Mouse (Mus musculus): ENCODE results near the gene C2cd4a.

Gene C2cd4a

DNA sequence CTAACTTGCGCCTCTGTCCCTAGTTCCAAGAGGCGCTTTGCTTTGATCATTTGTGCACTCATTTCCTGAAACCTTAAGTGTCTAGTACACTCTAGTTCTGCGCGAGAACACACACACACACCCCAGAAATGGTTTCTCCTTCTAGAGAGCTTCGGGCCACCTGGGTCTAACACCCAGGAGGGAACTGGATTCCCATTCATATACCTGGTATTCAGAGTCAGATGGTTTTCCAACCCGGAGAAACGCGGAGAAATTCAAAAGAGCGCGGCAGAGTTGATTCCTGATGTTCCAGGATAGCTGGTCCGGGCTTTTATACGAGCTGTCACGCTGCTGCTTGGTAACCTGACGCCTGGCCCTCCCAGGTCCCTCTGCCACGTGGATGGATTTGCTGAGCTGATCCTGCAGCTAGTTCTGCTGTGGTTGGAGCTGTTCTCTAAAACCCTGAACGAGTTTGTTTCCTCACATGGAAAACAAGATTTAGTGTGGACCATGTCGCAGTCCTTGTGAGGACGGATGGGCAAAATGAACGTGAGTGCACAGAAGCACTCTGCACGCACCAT is at the start of gene C2cd4a:
Gene C2cd4a, minus strand, starts transcription at position 285 of the 560 bp plus-strand sequence.
- no peak for DNase-seq (ENCODE audit: low spot score in 2 of 2)

DNA sequence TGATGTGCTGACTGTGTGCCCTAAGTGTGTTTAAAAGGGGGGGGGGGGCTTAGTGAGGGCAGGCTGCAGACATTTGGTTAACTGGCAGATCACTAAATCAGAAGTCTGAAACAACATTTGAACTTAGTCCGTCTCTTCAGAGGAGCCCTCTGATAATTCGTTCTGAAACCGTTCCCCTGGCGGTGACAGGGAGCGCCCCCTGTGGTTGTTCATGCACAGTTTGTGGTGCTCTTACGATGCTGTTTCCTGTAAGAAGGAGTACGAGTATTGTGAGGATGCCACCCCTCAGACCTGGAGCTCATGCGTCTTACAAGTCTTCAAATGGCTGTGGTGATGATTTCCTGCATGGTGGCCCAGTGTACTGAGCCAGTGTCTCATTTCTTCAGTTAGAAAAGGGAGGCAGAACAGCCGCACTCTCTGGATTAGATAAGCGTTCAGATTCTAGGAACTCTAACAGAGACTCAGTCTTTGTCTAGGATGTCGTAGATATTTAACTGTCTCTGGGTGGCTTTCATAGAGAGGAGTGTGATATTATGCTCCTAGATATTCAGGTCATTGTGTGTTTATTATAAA is 46.2 kb upstream of the C2cd4a start:
- no peak for DNase-seq (ENCODE audit: low spot score in 2 of 2)

DNA sequence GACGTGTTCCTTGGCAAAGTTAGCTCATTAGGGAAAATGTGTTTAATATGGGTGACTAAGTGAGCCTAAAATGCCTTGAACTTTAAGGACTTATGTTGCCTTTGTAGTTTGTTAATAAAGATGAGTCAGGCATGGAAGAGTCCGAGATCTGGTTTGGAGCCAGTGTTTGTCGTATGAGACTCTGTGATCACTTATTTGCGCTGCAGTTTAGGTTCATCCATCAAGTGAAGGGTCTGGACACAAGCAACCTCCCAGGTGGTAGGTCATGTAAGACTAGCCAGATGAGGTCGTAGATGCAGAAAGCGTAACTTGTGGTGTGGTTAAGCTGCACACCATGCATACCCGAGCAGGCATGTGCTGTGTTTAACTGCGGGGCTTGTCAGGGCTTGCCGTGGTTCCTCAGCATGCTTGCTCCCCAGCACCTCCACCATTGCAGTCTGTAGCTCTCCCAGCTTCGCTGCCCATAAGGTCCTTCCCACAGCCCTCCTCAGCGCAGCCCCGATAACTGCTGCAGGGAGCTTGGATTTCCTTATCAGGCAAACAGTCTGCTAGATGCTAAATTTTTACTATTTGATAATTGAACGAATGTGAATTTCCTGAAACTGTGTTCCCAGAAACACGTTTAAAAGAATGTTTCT is 45.1 kb upstream of the C2cd4a start:
- DNase-seq (ENCODE audit: low spot score in 2 of 2): no peak

DNA sequence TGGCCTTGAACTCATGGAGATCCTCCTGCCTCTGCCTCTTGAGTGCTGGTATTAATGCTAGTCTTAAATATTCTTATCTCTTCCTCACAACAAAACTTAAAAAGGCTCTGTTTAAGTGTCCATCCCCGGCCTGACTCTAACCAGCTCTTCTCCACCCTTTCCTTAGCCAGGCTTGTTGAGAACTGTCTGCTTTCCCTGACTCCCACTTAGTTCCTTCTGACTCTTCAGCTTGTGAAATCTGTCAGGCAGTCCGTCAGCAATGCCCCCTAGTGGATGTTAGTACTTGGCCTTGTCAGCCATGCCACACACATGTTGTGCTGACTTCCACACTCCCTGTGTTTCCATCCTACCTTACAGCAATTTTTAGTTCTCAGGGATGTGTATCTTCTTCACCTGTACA is 43.2 kb upstream of the C2cd4a start:
- DNase-seq (ENCODE audit: low spot score in 2 of 2): peak in 1 of 2 experiments; percentile 28

DNA sequence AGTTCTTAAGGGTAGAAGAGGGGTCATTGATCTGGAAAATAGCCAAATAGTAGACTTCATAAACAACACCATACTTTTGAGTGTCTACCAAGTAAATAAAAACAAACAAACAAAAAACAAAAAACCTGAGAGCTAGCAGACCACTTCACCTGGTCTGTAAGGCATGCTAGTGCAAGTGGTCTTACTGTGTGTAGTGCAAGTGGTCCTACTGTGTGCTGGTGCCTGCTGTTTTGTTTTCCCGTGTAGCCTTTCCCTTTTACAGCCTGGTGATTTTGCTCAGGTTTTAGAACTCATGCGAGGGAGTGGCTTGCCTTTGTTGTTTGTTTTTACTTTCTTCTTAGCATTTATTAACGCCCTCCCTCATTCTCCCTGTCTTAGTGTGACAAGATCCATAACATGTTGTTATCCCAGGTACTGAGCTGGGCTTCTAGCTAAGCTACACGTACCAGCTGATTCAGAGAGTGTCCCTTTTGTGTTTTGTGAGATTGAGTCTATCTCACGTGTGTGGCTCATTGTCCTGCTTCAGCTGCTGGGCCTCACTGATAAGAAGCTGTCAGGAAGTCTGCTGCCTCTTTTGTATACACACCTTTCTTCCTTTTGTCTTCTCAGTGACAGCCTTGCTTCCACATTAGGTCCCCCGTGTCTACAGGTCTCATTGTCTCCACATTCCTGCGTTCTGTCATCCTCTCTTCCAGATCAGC is 42.5 kb upstream of the C2cd4a start:
- DNase-seq (ENCODE audit: low spot score in 2 of 2): no peak

DNA sequence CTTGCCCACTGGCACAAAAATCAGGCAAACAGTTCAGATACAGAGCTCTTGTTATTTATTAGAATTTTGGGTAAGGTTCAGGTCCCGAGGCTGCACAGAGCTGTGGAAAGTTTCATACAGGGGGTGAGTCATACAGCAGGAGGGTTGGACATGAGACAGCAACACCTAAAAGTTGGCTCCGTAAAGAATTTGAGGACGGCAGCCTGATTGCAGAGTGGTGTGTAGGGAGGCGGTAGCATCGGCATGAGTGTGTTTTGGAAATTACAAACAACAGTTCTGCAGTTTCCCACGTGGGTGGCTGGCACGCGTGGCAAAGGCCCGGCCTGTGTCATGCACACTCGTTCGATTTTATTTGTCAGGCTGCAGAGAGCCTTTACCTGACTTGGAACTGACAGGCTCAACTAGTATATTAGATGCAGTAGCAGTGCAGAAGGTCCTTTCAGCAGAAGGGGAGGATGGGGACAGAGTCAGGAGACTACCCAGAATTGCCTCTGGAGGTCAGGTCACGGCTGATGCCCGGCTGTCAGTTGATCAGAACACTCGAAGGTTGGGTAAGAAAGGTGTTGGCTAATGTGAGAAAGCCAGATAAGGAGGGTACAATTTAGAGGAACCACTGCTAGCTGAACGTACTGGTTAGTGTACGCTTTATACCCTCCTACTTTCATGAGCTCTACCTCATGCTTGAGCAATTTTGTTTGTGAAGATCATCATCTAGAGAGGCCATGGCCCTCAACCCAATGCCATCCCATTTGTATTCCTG is 37.7 kb upstream of the C2cd4a start:
- peak; percentile 46 to 51 for DNase-seq (ENCODE audit: low spot score in 2 of 2)

DNA sequence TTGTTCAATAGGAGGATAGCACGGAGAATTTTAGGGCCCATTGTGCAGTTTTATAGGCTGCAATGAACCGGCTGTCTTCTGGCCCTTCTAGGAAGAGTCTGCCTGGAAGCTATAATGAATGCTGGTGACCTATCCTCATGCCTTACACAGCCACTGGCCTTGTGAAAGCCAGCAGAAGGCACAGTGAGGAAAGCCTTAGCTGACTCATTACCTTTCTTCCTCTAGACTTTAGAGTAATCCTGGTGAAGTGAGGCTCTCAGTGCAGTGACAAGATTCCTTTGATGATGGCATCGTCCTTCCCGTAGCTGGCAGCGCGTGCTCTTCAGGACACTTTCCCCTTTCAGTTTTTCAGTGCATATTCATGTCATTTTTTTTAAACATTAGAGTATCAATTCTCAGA is 35.3 kb upstream of the C2cd4a start:
- DNase-seq (ENCODE audit: low spot score in 2 of 2): no peak

DNA sequence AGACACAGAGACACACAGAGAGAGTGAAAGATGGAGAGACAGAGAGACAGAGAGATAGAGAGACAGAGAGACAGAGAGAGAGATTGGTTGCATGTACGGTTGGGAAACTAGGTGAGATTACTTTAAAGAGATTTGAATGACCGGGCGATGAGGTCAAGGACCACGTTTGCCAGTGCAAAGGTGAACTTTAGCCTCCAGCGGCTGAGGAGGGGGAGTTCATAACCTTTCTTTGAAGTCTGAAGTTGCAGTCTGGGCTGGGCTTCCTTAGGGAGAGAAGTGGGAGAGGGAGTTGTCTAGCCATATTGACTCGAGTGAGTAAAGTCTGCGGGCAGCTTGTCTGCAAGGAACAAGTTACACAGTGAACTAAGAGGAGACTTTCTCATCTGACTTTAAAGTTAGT is 33.3 kb upstream of the C2cd4a start:
- DNase-seq (ENCODE audit: low spot score in 2 of 2): no peak

DNA sequence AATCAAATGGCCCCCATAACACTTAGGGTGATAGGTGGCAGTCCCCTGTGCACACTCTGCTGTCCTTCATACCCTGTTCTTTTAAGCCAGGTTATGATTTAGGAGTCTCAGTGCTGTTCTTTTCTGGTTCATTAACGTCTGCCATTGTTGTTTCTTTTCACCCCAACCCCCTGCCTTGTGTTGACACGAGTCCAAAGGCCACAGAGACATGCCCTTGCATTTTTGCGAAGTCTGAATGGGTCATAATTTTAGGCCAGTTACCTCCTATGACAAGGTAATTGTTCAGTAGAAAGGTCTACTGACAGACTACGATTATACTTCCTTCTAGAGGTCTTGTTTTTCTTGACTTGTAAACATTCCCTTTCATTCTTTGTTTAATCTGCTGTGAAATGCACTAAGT is 31.9 kb upstream of the C2cd4a start:
- DNase-seq (ENCODE audit: low spot score in 2 of 2): no peak

DNA sequence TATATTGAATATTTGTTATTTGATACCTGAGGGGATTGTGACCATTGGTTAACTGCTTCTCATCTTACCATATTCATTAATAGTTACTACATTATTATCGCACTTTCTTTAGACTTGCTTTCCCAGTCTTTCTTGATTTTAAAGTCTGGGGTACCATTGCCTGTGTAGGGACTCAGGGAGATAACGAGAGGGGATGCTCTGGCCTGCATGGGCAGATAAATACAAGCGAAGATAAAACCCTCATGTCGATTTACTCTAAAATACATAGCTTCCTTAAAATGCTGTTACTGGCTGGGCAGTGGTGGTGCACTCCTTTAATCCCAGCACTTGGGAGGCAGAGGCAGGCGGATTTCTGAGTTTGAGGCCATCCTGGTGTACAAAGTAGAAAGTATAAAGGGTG is 31.2 kb upstream of the C2cd4a start:
- DNase-seq (ENCODE audit: low spot score in 2 of 2): no peak

DNA sequence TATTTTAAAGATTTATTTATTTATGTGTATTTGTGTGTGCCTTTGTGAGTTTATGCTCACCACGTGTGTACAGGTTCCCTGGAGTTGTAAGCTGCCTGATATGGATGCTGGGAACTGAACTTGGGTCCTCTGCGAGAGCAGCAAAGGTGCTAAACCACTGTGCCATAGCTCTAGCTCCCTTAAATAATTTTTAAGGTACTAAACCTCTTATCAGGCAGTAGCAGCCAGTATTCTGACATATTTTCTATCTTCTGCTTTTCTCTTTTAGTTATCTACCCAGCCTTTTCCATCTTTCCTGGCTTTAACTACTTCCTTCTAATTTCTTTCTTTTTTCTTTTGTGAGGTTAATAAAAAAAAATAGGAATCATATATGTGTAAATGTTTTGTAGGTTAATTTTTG is 28.1 kb upstream of the C2cd4a start:
- no peak for DNase-seq (ENCODE audit: low spot score in 2 of 2)

DNA sequence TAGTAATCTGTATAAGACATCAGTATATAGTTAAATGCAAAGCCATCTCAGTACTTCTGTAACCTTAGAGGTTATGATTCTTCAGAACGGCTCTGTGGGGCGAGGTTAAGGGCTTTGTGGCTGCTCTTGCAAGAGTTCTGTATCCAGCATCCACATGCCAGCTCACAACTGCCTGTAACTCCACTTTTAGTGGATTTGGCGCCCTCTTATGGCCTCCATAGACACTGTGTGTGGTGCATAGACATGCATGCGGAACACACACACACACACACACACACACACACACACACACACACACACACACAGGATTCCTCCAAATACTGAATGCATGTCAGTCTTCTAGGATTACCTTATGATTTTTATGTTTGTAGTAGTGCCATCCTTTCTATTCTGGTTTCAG is 19.0 kb upstream of the C2cd4a start:
- no peak for DNase-seq (ENCODE audit: low spot score in 2 of 2)

DNA sequence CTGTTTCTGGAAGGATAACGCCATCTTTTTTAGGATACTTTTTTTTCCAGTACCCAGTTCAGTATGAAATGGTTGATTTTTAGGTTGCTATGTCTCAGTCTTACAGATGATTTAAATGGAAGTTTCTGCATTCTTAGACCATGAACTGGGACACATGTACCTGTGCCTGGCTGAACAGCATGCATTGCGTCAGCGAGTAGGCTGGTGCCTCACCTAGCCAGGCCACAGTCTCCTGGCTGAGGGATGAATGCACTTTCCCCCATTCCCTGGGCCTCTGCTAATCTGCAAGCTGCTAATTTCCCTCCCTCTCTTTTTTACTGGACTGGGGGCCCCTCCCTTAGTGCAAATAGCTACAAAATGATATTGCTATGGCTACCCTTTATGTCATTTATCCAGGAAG is 17.7 kb upstream of the C2cd4a start:
- no peak for DNase-seq (ENCODE audit: low spot score in 2 of 2)

DNA sequence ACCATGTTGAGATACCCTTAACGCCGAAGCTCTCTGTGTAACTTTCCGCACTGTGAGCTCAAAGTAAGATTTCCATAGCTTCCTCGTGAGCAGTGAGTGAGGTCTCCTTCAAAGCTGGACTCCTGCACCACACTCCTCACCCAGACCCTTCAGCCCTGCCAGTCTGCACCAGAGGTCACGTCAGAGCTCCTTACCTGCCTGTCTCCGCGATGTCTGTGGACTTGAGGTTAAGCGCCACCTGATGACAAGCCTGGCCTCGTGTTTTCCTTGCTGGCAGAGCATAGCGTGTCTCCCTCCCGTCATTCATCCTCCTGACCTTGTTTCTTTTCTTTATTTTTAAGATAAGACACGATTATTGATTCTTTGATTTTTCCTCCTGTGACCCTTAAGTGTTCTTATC is 17.3 kb upstream of the C2cd4a start:
- no peak for DNase-seq (ENCODE audit: low spot score in 2 of 2)

DNA sequence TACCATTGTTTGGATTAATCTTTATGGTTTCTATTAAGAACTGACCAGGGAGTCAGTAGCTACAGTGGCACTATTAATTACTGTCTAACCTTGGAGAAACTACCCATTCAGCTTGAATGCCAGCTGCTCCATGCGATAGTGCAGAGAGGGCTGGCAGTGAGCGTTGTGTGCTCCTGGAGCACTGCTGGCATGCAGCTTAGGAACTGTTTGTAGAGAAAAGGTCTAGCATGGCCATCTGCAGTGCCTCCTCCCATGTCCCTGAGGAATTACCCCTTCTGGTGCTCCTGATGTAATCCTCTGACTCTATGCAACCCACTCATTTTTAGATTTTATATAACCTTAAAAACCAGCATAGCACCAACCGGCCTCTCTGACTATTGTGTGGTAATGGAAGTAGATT is 15.5 kb upstream of the C2cd4a start:
- no peak for DNase-seq (ENCODE audit: low spot score in 2 of 2)

DNA sequence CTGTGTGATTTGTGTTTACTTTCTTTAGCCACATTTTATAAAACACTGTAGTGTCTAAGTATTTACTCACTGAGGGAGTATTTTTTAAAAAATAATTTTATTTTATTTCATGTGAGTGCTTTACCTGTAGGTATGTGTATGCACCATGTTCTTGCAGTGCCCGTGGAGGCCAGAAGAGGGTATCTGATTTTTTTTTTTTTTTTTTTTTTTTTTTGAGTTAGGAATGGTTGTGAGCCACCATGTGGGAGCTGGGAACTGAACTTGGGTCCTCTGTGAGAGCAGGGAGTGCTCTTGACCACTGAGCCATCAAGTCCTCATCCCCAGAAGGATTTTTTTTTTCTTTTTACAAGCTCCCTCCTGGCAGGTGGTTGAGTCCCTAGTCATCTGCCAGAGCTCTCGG is 14.0 kb upstream of the C2cd4a start:
- no peak for DNase-seq (ENCODE audit: low spot score in 2 of 2)

DNA sequence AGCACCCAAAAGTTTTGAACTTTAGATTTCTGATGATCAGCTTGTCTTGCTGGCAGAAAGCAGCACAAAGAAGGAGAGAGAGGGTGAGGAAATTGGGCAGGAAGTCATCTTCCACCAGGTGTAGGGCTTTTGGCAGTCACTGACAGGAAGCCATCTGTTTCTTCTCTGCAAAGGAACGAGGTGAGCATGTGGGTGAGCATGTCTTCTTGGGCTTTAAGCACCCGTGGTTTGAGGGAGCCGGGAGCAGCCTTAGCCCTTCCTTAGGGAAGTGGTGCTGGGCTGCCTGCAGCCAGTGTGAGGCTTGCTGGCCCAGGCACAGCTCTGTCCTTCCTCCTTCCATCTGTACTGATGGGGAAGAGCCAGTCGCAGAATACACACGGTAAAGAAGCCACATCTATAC is 13.5 kb upstream of the C2cd4a start:
- no peak for DNase-seq (ENCODE audit: low spot score in 2 of 2)

DNA sequence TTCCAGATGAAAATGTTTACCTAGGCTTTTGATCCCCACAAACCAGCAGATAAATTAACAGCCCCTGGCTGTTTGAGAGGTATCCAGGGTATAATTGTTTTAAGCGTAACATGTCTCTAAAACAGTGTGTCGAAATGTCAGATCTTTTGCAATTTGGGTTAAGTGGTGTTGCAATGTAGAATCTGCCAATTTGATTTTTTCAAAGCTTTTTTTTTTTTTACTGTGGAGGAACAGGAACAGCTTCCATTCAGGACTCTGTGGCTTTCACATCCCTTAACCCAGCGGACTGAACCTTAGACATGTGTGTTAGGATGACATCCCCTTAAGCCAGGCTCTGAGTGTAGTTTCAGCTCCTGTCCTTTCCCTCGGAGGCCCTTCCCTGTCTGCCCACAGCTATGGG is 12.9 kb upstream of the C2cd4a start:
- no peak for DNase-seq (ENCODE audit: low spot score in 2 of 2)

DNA sequence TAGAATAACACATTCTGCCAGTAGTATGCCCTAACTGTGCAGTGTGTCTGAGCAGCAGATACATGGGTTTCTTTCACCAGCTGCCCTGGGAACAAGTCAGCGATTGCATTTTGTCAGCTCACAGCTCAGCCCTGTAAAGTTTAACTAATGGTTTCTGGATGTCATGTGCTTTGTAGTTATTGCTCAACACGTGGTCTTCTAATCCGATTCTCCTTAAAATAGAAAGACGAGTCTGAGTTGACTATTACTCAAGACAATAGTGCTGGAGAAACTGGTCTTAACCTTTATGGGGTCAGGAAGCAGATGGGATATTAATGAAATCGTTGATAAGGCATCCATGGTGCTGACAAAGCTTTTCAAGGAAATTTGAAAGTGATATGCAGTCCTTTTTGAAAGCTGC is 10.7 kb upstream of the C2cd4a start:
- DNase-seq (ENCODE audit: low spot score in 2 of 2): no peak

DNA sequence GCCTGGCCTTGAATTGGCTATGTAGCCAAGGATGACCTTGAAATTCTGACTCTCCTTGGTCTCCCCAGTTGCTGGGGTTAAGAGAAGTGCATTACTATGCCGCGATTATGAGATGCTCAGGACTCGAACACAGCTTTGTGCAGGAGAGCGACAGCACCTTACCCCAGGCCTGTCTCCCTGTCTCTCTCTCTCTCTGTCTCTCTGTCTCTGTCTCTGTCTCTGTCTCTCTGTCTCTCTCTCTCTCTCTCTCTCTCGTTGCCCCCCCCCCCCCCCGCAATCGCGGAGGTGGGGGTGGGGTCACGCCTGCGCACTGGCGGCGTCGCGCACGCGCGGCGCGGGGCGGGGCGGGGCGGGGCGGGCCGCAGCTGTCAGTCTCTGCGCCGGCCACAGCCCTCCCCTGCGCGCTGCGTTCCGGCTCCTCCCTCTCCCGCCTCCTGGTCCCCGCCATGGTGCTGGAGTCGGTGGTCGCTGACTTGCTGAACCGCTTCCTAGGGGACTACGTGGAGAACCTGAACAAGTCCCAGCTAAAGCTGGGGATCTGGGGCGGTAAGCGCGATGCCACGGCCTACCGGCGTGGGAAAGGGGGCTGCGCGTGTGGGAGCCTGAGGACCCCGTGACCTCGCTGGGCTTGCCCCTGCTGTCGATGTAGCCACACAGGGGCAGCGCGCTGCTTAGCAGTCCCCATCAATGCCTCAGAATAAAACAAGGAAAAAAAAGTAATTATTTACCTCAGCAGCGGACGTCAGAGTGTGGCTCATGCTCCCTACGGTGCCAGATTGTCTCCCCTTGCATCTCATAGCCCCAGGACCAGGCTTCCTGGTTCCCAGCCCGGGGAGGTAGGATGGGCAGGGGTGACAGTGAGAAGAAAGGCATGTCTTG is 8.1 kb upstream of the C2cd4a start, which contains the start of gene Vps13c:
Gene Vps13c, plus strand, starts transcription at position 416 of the 879 bp plus-strand sequence.
- peak; percentile 71 to 80 for DNase-seq (ENCODE audit: low spot score in 2 of 2)

DNA sequence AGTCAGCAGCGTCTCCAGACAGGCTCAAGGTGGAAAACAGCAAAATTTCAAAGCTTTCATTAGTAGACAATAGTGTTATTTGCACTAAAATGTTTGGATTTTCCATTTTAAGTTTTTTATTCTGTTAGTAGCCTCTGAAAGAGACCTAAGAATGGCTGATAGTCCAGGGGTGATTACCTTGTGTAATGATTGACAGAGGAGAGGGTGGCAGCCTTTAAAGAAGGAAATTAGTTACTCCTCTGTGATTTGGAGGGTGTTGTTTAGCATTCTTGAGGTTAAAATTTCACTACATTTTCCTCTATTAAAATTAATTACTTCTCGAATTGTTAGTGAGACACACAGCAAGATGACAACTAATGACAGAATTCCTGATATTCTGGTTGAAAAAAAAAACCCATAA is 5.2 kb upstream of the C2cd4a start:
- no peak for DNase-seq (ENCODE audit: low spot score in 2 of 2)
